Mouse (Mus musculus) v-Abl transformed pro-B cells (cell line): Measurements from ENCODE around the gene Ppp6r2.

Source experiments
- in situ Hi-C, 2 experiments: fragments of 400-800 bp; cut with MboI; formaldehyde crosslinking; loops; one replicate each; pipeline ENCODE4 v1.15.1; 2025; ENCODE audit not compliant: unreplicated experiment in 2 of 2

Gene Ppp6r2

GRCm38 (mm10) chr15:89300180-89300579 is 88.8 kb downstream of the Ppp6r2 start:
- in situ Hi-C loops: no loop called here

GRCm38 (mm10) chr15:89300600-89300999 is 89.2 kb downstream of the Ppp6r2 start:
- in situ Hi-C loops: no loop called here

GRCm38 (mm10) chr15:89305966-89306365 is 94.6 kb downstream of the Ppp6r2 start:
- in situ Hi-C loops: loop anchor here (5.0 kb wide), 2 partner anchors 36 to 66 kb away; partner anchors contain the start of gene Sco2 (in 1 of the 2)

- in situ Hi-C loops: loop anchor here (5.0 kb wide), 2 partner anchors 35 to 65 kb away; partner anchors contain the start of gene Sco2 (in 1 of the 2)
Measured at GRCm38 (mm10) chr15:89307461-89307860, 96.1 kb downstream of the Ppp6r2 start.

GRCm38 (mm10) chr15:89308406-89309139 is 97.2 kb downstream of the Ppp6r2 start:
- in situ Hi-C loops: loop anchor here (5.0 kb wide), 2 partner anchors 34 to 64 kb away; partner anchors contain the start of gene Sco2 (in 1 of the 2)

GRCm38 (mm10) chr15:89309962-89310498 is 98.7 kb downstream of the Ppp6r2 start:
- in situ Hi-C loops: loop anchor here (5.0 kb wide), 2 partner anchors 32 to 62 kb away; partner anchors contain the start of gene Sco2 (in 2 of the 2)

GRCm38 (mm10) chr15:89313359-89313758 is 102.0 kb downstream of the Ppp6r2 start:
- in situ Hi-C loops: loop anchor here in 1 of 2 experiments (5.0 kb wide), 1 partner anchor 59 kb away; the partner anchor contains the start of gene Sco2

GRCm38 (mm10) chr15:89314107-89314506 is 102.8 kb downstream of the Ppp6r2 start:
- in situ Hi-C loops: loop anchor here in 1 of 2 experiments (5.0 kb wide), 1 partner anchor 58 kb away; the partner anchor contains the start of gene Sco2

- in situ Hi-C loops: loop anchor here in 1 of 2 experiments (5.0 kb wide), 1 partner anchor 58 kb away; the partner anchor contains the start of gene Sco2
Measured at GRCm38 (mm10) chr15:89314511-89315189, 103.3 kb downstream of the Ppp6r2 start.

- in situ Hi-C loops: no loop called here
Measured at GRCm38 (mm10) chr15:89315190-89315731, 103.9 kb downstream of the Ppp6r2 start, which contains the start of gene Sbf1. Sbf1 (minus strand) TSS chr15:89315311.

- in situ Hi-C loops: no loop called here
Measured at GRCm38 (mm10) chr15:89316146-89316545, 104.8 kb downstream of the Ppp6r2 start.

GRCm38 (mm10) chr15:89321264-89321663 is 109.9 kb downstream of the Ppp6r2 start:
- in situ Hi-C loops: no loop called here

GRCm38 (mm10) chr15:89322670-89323522 is 111.5 kb downstream of the Ppp6r2 start, which contains the start of gene Adm2:
Adm2 (plus strand) TSS chr15:89322720.
- in situ Hi-C loops: no loop called here

GRCm38 (mm10) chr15:89323656-89324055 is 112.3 kb downstream of the Ppp6r2 start:
- in situ Hi-C loops: no loop called here

- in situ Hi-C loops: no loop called here
Measured at GRCm38 (mm10) chr15:89326441-89326840, 115.1 kb downstream of the Ppp6r2 start.

GRCm38 (mm10) chr15:89334271-89334670 is 122.9 kb downstream of the Ppp6r2 start, which contains the start of gene Miox:
Miox (plus strand) TSS chr15:89334398.
- in situ Hi-C loops: no loop called here

- in situ Hi-C loops: no loop called here
Measured at GRCm38 (mm10) chr15:89334774-89335537, 123.6 kb downstream of the Ppp6r2 start.

GRCm38 (mm10) chr15:89336422-89336821 is 125.1 kb downstream of the Ppp6r2 start:
- in situ Hi-C loops: no loop called here
